Mouse (Mus musculus) left cerebral cortex, adult 11 months (tissue): ENCODE results near the gene Enpp7.

Experiments used
- DNase-seq: peaks from one replicate; pipeline ENCODE4 v3.0.0; 2022; ENCODE audit warnings: low spot score

The Enpp7 gene

GRCm38 (mm10) chr11:118998540-118999265 is 10.7 kb downstream of the Enpp7 start:
- peak; percentile 76 for DNase-seq

- DNase-seq: no peak
Measured at GRCm38 (mm10) chr11:118999361-118999804, 11.4 kb downstream of the Enpp7 start.

GRCm38 (mm10) chr11:119000877-119001276 is 12.9 kb downstream of the Enpp7 start:
- no peak for DNase-seq

GRCm38 (mm10) chr11:119001493-119002128 is 13.6 kb downstream of the Enpp7 start:
- DNase-seq: no peak

GRCm38 (mm10) chr11:119005547-119006275 is 17.7 kb downstream of the Enpp7 start:
- no peak for DNase-seq

- no peak for DNase-seq
Measured at GRCm38 (mm10) chr11:119006462-119006861, 18.5 kb downstream of the Enpp7 start.

- DNase-seq: no peak
Measured at GRCm38 (mm10) chr11:119007461-119008456, 19.8 kb downstream of the Enpp7 start.

- DNase-seq: no peak
Measured at GRCm38 (mm10) chr11:119014455-119014854, 26.5 kb downstream of the Enpp7 start.

GRCm38 (mm10) chr11:119017506-119017905 is 29.5 kb downstream of the Enpp7 start:
- no peak for DNase-seq

- no peak for DNase-seq
Measured at GRCm38 (mm10) chr11:119021180-119021579, 33.2 kb downstream of the Enpp7 start.

- DNase-seq: no peak
Measured at GRCm38 (mm10) chr11:119022068-119022894, 34.3 kb downstream of the Enpp7 start.

GRCm38 (mm10) chr11:119022895-119023615 is 35.1 kb downstream of the Enpp7 start, which contains the start of gene Cbx2:
TSS of gene Cbx2 (plus strand) at chr11:119022962.
- DNase-seq: peak; percentile 73

GRCm38 (mm10) chr11:119023616-119023980 is 35.6 kb downstream of the Enpp7 start:
- no peak for DNase-seq

- DNase-seq: no peak
Measured at GRCm38 (mm10) chr11:119024260-119024659, 36.3 kb downstream of the Enpp7 start.

GRCm38 (mm10) chr11:119026203-119026602 is 38.2 kb downstream of the Enpp7 start:
- DNase-seq: no peak

GRCm38 (mm10) chr11:119033874-119034558 is 46.0 kb downstream of the Enpp7 start:
- no peak for DNase-seq

- no peak for DNase-seq
Measured at GRCm38 (mm10) chr11:119034635-119035034, 46.6 kb downstream of the Enpp7 start.

GRCm38 (mm10) chr11:119035094-119035685 is 47.2 kb downstream of the Enpp7 start:
- DNase-seq: no peak

GRCm38 (mm10) chr11:119035686-119036165 is 47.7 kb downstream of the Enpp7 start:
- DNase-seq: no peak
